Mouse (Mus musculus): ENCODE measurements around the gene Rnf223. TPM values are rescaled to one million over a fixed set of nuclear protein-coding genes. Genes with fewer than 3 reads are reported as not detected.

Rnf223 gene
- polyA plus RNA-seq, 1 experiment from 2014 or later = 0.17 TPM

GRCm38 (mm10) chr4:156091236-156091635 lies 39.1 kb upstream of the Rnf223 start:
- Histone ChIP-seq H3K36me3 (ENCODE audit: insufficient read depth, low read length) (no peaks in the 10 kb centered on the region), H3K27me3 (ENCODE audit: insufficient read depth, low read length) (no peaks in the 10 kb centered on the region), H3K9ac (ENCODE audit: low read depth, low read length) (no peak overlapping the region), H3K4me1 (replicated peaks; ENCODE audit: insufficient read depth, low read length) (no peaks in the 10 kb centered on the region), H3K27ac (no peak overlapping the region), H3K4me2 (ENCODE audit: low read length) (no peak overlapping the region), H3K4me3 (replicated peaks; ENCODE audit: low read depth, low read length) (no peak overlapping the region), H3K9me3 (replicated peaks; ENCODE audit: low read length) (no peaks in the 10 kb centered on the region)
- 75% methylated on average over 1 of the region's 1 CpGs for WGBS
- no peak for DNase-seq (ENCODE audit: low spot score)
- ATAC-seq (replicated peaks; ENCODE audit: low FRiP score, low read depth) = no peak
- no peak for TF ChIP-seq CTCF (IDR thresholded peaks at IDR 0.05; ENCODE audit: low read depth)

- H3K27ac ChIP-seq = peak overlapping the region; percentile 50; the same call in 1 of the 2 replicates
- 50% methylated on average over 1 of the region's 1 CpGs for WGBS
- no peaks in the 10 kb centered on the region for H3K4me1 ChIP-seq (replicated peaks; ENCODE audit: insufficient read depth, low read length)
- H3K9ac ChIP-seq (ENCODE audit: low read depth, low read length) = no peak overlapping the region
- TF ChIP-seq CTCF (IDR thresholded peaks at IDR 0.05; ENCODE audit: low read depth) = no peak
- peak; percentile 12 for DNase-seq (ENCODE audit: low spot score)
- no peaks in the 10 kb centered on the region for H3K27me3 ChIP-seq (ENCODE audit: insufficient read depth, low read length)
- no peaks in the 10 kb centered on the region for H3K9me3 ChIP-seq (replicated peaks; ENCODE audit: low read length)
- ATAC-seq (replicated peaks; ENCODE audit: low FRiP score, low read depth) = peak; percentile 66; the same call in 1 of the 2 replicates
- H3K36me3 ChIP-seq (ENCODE audit: insufficient read depth, low read length) = no peaks in the 10 kb centered on the region
- H3K4me3 ChIP-seq (replicated peaks; ENCODE audit: low read depth, low read length) = no peak overlapping the region
- H3K4me2 ChIP-seq (ENCODE audit: low read length) = no peak overlapping the region
These were observed 37.5 kb upstream of the Rnf223 start for GRCm38 (mm10) chr4:156092765-156093164.

- Histone ChIP-seq H3K4me1 (replicated peaks; ENCODE audit: insufficient read depth, low read length) (no peaks in the 10 kb centered on the region), H3K4me3 (replicated peaks; ENCODE audit: low read depth, low read length) (no peak overlapping the region), H3K4me2 (ENCODE audit: low read length) (no peak overlapping the region), H3K9ac (ENCODE audit: low read depth, low read length) (no peak overlapping the region), H3K27me3 (ENCODE audit: insufficient read depth, low read length) (no peaks in the 10 kb centered on the region), H3K27ac (no peak overlapping the region), H3K36me3 (ENCODE audit: insufficient read depth, low read length) (no peaks in the 10 kb centered on the region), H3K9me3 (replicated peaks; ENCODE audit: low read length) (no peaks in the 10 kb centered on the region)
- 81% methylated on average over 5 of the region's 5 CpGs for WGBS
- TF ChIP-seq CTCF (IDR thresholded peaks at IDR 0.05; ENCODE audit: low read depth) = no peak
- DNase-seq (ENCODE audit: low spot score) (no peak), ATAC-seq (replicated peaks; ENCODE audit: low FRiP score, low read depth) (no peak)
These were observed 36.6 kb upstream of the Rnf223 start for GRCm38 (mm10) chr4:156093758-156094157.

- ATAC-seq (replicated peaks; ENCODE audit: low FRiP score, low read depth) (no peak), DNase-seq (ENCODE audit: low spot score) (no peak)
- 90% methylated on average over 1 of the region's 1 CpGs for WGBS
- H3K9ac ChIP-seq (ENCODE audit: low read depth, low read length) = no peak overlapping the region
- H3K9me3 ChIP-seq (replicated peaks; ENCODE audit: low read length) = no peaks in the 10 kb centered on the region
- H3K36me3 ChIP-seq (ENCODE audit: insufficient read depth, low read length) = no peaks in the 10 kb centered on the region
- H3K4me3 ChIP-seq (replicated peaks; ENCODE audit: low read depth, low read length) = no peak overlapping the region
- no peaks in the 10 kb centered on the region for H3K4me1 ChIP-seq (replicated peaks; ENCODE audit: insufficient read depth, low read length)
- H3K27me3 ChIP-seq (ENCODE audit: insufficient read depth, low read length) = no peaks in the 10 kb centered on the region
- no peak overlapping the region for H3K27ac ChIP-seq
- no peak overlapping the region for H3K4me2 ChIP-seq (ENCODE audit: low read length)
- TF ChIP-seq CTCF (IDR thresholded peaks at IDR 0.05; ENCODE audit: low read depth) = no peak
These were observed 34.1 kb upstream of the Rnf223 start for GRCm38 (mm10) chr4:156096191-156096590.

- Histone ChIP-seq H3K27ac (no peak overlapping the region), H3K36me3 (ENCODE audit: insufficient read depth, low read length) (no peaks in the 10 kb centered on the region), H3K27me3 (ENCODE audit: insufficient read depth, low read length) (no peaks in the 10 kb centered on the region), H3K4me1 (replicated peaks; ENCODE audit: insufficient read depth, low read length) (no peaks in the 10 kb centered on the region), H3K4me2 (ENCODE audit: low read length) (no peak overlapping the region), H3K9me3 (replicated peaks; ENCODE audit: low read length) (no peaks in the 10 kb centered on the region), H3K4me3 (replicated peaks; ENCODE audit: low read depth, low read length) (no peak overlapping the region), H3K9ac (ENCODE audit: low read depth, low read length) (no peak overlapping the region)
- no peak for TF ChIP-seq CTCF (IDR thresholded peaks at IDR 0.05; ENCODE audit: low read depth)
- WGBS = 60% methylated on average over 9 of the region's 9 CpGs
- DNase-seq (ENCODE audit: low spot score) (no peak), ATAC-seq (replicated peaks; ENCODE audit: low FRiP score, low read depth) (no peak)
These were observed 32.4 kb upstream of the Rnf223 start for GRCm38 (mm10) chr4:156097770-156098366.

GRCm38 (mm10) chr4:156099427-156099826 lies 30.9 kb upstream of the Rnf223 start:
- 64% methylated on average over 6 of the region's 6 CpGs for WGBS
- no peaks in the 10 kb centered on the region for H3K4me1 ChIP-seq (replicated peaks; ENCODE audit: insufficient read depth, low read length)
- no peak for DNase-seq (ENCODE audit: low spot score)
- no peak overlapping the region for H3K4me2 ChIP-seq (ENCODE audit: low read length)
- no peak overlapping the region for H3K9ac ChIP-seq (ENCODE audit: low read depth, low read length)
- H3K27ac ChIP-seq = no peak overlapping the region
- no peaks in the 10 kb centered on the region for H3K27me3 ChIP-seq (ENCODE audit: insufficient read depth, low read length)
- H3K4me3 ChIP-seq (replicated peaks; ENCODE audit: low read depth, low read length) = no peak overlapping the region
- H3K36me3 ChIP-seq (ENCODE audit: insufficient read depth, low read length) = no peaks in the 10 kb centered on the region
- TF ChIP-seq CTCF (IDR thresholded peaks at IDR 0.05; ENCODE audit: low read depth) = no peak
- ATAC-seq (replicated peaks; ENCODE audit: low FRiP score, low read depth) = no peak
- no peaks in the 10 kb centered on the region for H3K9me3 ChIP-seq (replicated peaks; ENCODE audit: low read length)

GRCm38 (mm10) chr4:156100501-156100900 lies 29.8 kb upstream of the Rnf223 start:
- no peak for TF ChIP-seq CTCF (IDR thresholded peaks at IDR 0.05; ENCODE audit: low read depth)
- Histone ChIP-seq H3K27me3 (ENCODE audit: insufficient read depth, low read length) (no peaks in the 10 kb centered on the region), H3K4me1 (replicated peaks; ENCODE audit: insufficient read depth, low read length) (no peaks in the 10 kb centered on the region), H3K4me3 (replicated peaks; ENCODE audit: low read depth, low read length) (no peak overlapping the region), H3K27ac (no peak overlapping the region), H3K4me2 (ENCODE audit: low read length) (no peak overlapping the region), H3K9ac (ENCODE audit: low read depth, low read length) (no peak overlapping the region), H3K36me3 (ENCODE audit: insufficient read depth, low read length) (no peaks in the 10 kb centered on the region), H3K9me3 (replicated peaks; ENCODE audit: low read length) (no peaks in the 10 kb centered on the region)
- ATAC-seq (replicated peaks; ENCODE audit: low FRiP score, low read depth) (no peak), DNase-seq (ENCODE audit: low spot score) (no peak)
- WGBS = 77% methylated on average over 5 of the region's 5 CpGs
